Mouse (Mus musculus) neutrophil, adult 83 days (primary cell): ENCODE results near the gene Zfp956. TPM values are rescaled to one million over a fixed set of nuclear protein-coding genes. Genes with fewer than 3 reads are reported as not detected.

ENCODE experiments used
- total RNA-seq, 2 experiments: library from RNA; stranded (reverse); gene quantifications; one replicate each; pipeline ENCODE4 v1.2.4; 2023

Zfp956 gene
- 1 to 10 TPM; 2.9 to 3.4 TPM for total RNA-seq

GRCm38 (mm10) chr6:47953191-47953726 is at the start of gene Zfp956:
TSS of gene Zfp956 (plus strand) at chr6:47953390.

GRCm38 (mm10) chr6:47920447-47921340 is 32.5 kb upstream of the Zfp956 start, which contains the start of gene Zfp212:
TSS of gene Zfp212 (plus strand) at chr6:47920476.

Other genes with a start within 250 kb of the Zfp956 start
- gene Pdia4, start 140.0 kb upstream of the Zfp956 start, total RNA-seq: 10 to 100 TPM; 43.9 to 45.5 TPM
- under 1 TPM in 1 of 2 experiments, not detected in 1; 0.31 TPM for gene Zfp786, start 122.5 kb upstream of the Zfp956 start, total RNA-seq
- gene Zfp398, start 117.7 kb upstream of the Zfp956 start, total RNA-seq: 1 to 10 TPM; 9.0 to 9.2 TPM
- gene Zfp282, start 76.2 kb upstream of the Zfp956 start, total RNA-seq: 1 to 10 TPM; 8.5 to 9.7 TPM
- 10 to 100 TPM; 17.6 to 18.1 TPM for gene Zfp212, start 32.9 kb upstream of the Zfp956 start, total RNA-seq
- 1 to 10 TPM; 6.8 to 8.6 TPM for gene Zfp777, start 95.5 kb downstream of the Zfp956 start, total RNA-seq
- 10 to 100 TPM; 28.2 to 33.4 TPM for gene Zfp746, start 133.2 kb downstream of the Zfp956 start, total RNA-seq